9 mouse cellular contexts compared by ENCODE assay signal in genomic region chr17:34127475-34127874, GRCm38 (mm10). TPM values are rescaled to one million over a fixed set of nuclear protein-coding genes. Genes with fewer than 3 reads are reported as not detected.
A peak's percentile ranks its signal among the peaks of the same experiment; 100 is the strongest.
DNase-seq lines count a peak whose midpoint lies in the region; ATAC-seq and TF ChIP-seq lines count a peak whose summit lies in the region.
"Had no signal": no experiment of that assay in that cellular context is flagged by ENCODE, and none has a peak within 500 bp of the region (broad histone marks: within the 10 kb centered on the region; RNA-seq: fewer than 3 reads in every experiment).

No protein-coding gene starts in this region.

- TF ChIP-seq CTCF in layer of hippocampus, adult 2 months (conservative IDR thresholded peaks at IDR 0.05) = no peak

- no peak overlapping the region for H3K4me3 ChIP-seq in layer of hippocampus, adult 2 months
- no peak overlapping the region for H3K4me3 ChIP-seq in forebrain, embryonic 15.5 days

- no peak overlapping the region for H3K9ac ChIP-seq in forebrain, embryonic 15.5 days (replicated peaks)

- H3K4me2 ChIP-seq in forebrain, embryonic 15.5 days (replicated peaks) = no peak overlapping the region

- peak; percentile 76 for ATAC-seq in megakaryocyte-erythroid progenitor cell, adult 5-6 weeks (replicated peaks; ENCODE audit: low FRiP score, low TSS enrichment, poor library complexity, severe bottlenecking)
- no peak for ATAC-seq in forebrain, embryonic 15.5 days (replicated peaks)

- DNase-seq in layer of hippocampus, adult 2 months (ENCODE audit: low spot score in 2 of 2) = peak in 1 of 2 experiments; percentile 68
- DNase-seq in layer of hippocampus, postnatal 14 days (ENCODE audit: low spot score in 2 of 2) = no peak
- peak; percentile 34 for DNase-seq in Muller cell, postnatal 12 days (ENCODE audit: inconsistent ontology term)
- peak; percentile 79 to 83 for DNase-seq in cerebellum, postnatal 25 days
- DNase-seq in kidney, postnatal 25 days = peak; percentile 81 to 89
- peak; percentile 65 for DNase-seq in thymus, postnatal 4 days

- H3K27ac ChIP-seq in layer of hippocampus, adult 2 months = peak overlapping the region; percentile 92
- no peak overlapping the region for H3K27ac ChIP-seq in forebrain, embryonic 15.5 days (replicated peaks)

- no peaks in the 10 kb centered on the region for H3K27me3 ChIP-seq in forebrain, embryonic 15.5 days

- WGBS in forebrain, embryonic 15.5 days = 21% methylated on average over 6 of the region's 6 CpGs

- H3K4me1 ChIP-seq in forebrain, embryonic 15.5 days = peaks cover 42% of the 10 kb centered on the region

- H3K36me3 ChIP-seq in forebrain, embryonic 15.5 days = no peaks in the 10 kb centered on the region

- no peaks in the 10 kb centered on the region for H3K9me3 ChIP-seq in forebrain, embryonic 15.5 days

RNA-seq across cellular contexts. Expression of gene Brd2, which starts 5.0 kb away (rescaled TPM):
- 100 to 1,000 TPM; 196 to 200 TPM for total RNA-seq in layer of hippocampus, adult 2 months (2021)
- 100 to 1,000 TPM; 248 to 278 TPM for total RNA-seq in layer of hippocampus, postnatal 14 days (2021)
- total RNA-seq in megakaryocyte-erythroid progenitor cell, adult 5-6 weeks (2014; fragmentation: Nextera tagmentation) = 173 and 198 TPM in 2 replicates
- total RNA-seq in megakaryocyte-erythroid progenitor cell, adult 5-6 weeks (2017) = 312 and 511 TPM in 2 replicates
- polyA plus RNA-seq in forebrain, embryonic 15.5 days (2015; fragmentation: Nextera tagmentation; extraction: Ambion mirVana) = 132 and 133 TPM in 2 replicates

RNA-seq across cellular contexts. Expression of gene H2-DMa, which starts 8.1 kb away (rescaled TPM):
- total RNA-seq in layer of hippocampus, adult 2 months (2021) = 10 to 100 TPM; 26.2 to 33.1 TPM
- 10 to 100 TPM; 36.8 to 38.0 TPM for total RNA-seq in layer of hippocampus, postnatal 14 days (2021)
- 26.4 and 41.6 TPM in 2 replicates for total RNA-seq in megakaryocyte-erythroid progenitor cell, adult 5-6 weeks (2014; fragmentation: Nextera tagmentation)
- 35.0 and 36.7 TPM in 2 replicates for total RNA-seq in megakaryocyte-erythroid progenitor cell, adult 5-6 weeks (2017)
- 12.9 and 13.0 TPM in 2 replicates for polyA plus RNA-seq in forebrain, embryonic 15.5 days (2015; fragmentation: Nextera tagmentation; extraction: Ambion mirVana)

RNA-seq across cellular contexts. Expression of gene H2-DMb2, which starts 15.6 kb away (rescaled TPM):
- total RNA-seq in layer of hippocampus, adult 2 months (2021) = under 1 TPM; 0.77 to 0.96 TPM
- 1 to 10 TPM in 1 of 2 experiments, under 1 TPM in 1; 0.55 to 1.0 TPM for total RNA-seq in layer of hippocampus, postnatal 14 days (2021)
- total RNA-seq in megakaryocyte-erythroid progenitor cell, adult 5-6 weeks (2014; fragmentation: Nextera tagmentation) = 0.81 and 2.9 TPM in 2 replicates
- total RNA-seq in megakaryocyte-erythroid progenitor cell, adult 5-6 weeks (2017) = not detected in 2 replicates
- polyA plus RNA-seq in forebrain, embryonic 15.5 days (2015; fragmentation: Nextera tagmentation; extraction: Ambion mirVana) = 1.0 and 1.4 TPM in 2 replicates

RNA-seq across cellular contexts. Expression of gene H2-DMb1, which starts 25.4 kb away (rescaled TPM):
- total RNA-seq in layer of hippocampus, adult 2 months (2021) = 1 to 10 TPM; 1.8 to 2.5 TPM
- total RNA-seq in layer of hippocampus, postnatal 14 days (2021) = under 1 TPM; 0.65 to 0.98 TPM
- 3.8 and 9.1 TPM in 2 replicates for total RNA-seq in megakaryocyte-erythroid progenitor cell, adult 5-6 weeks (2014; fragmentation: Nextera tagmentation)
- total RNA-seq in megakaryocyte-erythroid progenitor cell, adult 5-6 weeks (2017) = 10.1 and 22.9 TPM in 2 replicates
- 0.88 and 0.91 TPM in 2 replicates for polyA plus RNA-seq in forebrain, embryonic 15.5 days (2015; fragmentation: Nextera tagmentation; extraction: Ambion mirVana)

RNA-seq across cellular contexts. Expression of gene H2-Oa, which starts 35.3 kb away (rescaled TPM):
- total RNA-seq in layer of hippocampus, adult 2 months (2021) = under 1 TPM in 1 of 2 experiments, not detected in 1; 0.44 TPM
- total RNA-seq in layer of hippocampus, postnatal 14 days (2021) = not detected
- 6.2 and 15.1 TPM in 2 replicates for total RNA-seq in megakaryocyte-erythroid progenitor cell, adult 5-6 weeks (2014; fragmentation: Nextera tagmentation)
- total RNA-seq in megakaryocyte-erythroid progenitor cell, adult 5-6 weeks (2017) = 0.75 and 5.8 TPM in 2 replicates
- polyA plus RNA-seq in forebrain, embryonic 15.5 days (2015; fragmentation: Nextera tagmentation; extraction: Ambion mirVana) = 0.15 TPM in 1 of 2 replicates, not detected in the other
- polyA plus RNA-seq: heart, postnatal 0 days had no signal

Comparison
In these comparisons a context has a peak if more than half of its experiments do, and no peak if none do; other contexts are left out.
1. DNase-seq: peak in Muller cell, postnatal 12 days (single experiment), cerebellum, postnatal 25 days (2 of 2), kidney, postnatal 25 days (2 of 2) and thymus, postnatal 4 days (single experiment); none in layer of hippocampus, postnatal 14 days (0 of 2).